Mouse (Mus musculus) heart, postnatal 0 days (tissue): ENCODE measurements around the gene Bpi. TPM values are rescaled to one million over a fixed set of nuclear protein-coding genes. Genes with fewer than 3 reads are reported as not detected.

Experiments
- ATAC-seq: fragments of 200-750 bp; cut with Nextera tagmentation; 2 replicates; pipeline ENCODE4 v1.8.0; 2017; ENCODE audit warnings: low read depth, moderate number of reproducible peaks, moderate library complexity; ENCODE audit not compliant: insufficient read depth
- DNase-seq: peaks from one replicate; pipeline ENCODE4 v3.0.0-alpha.2; 2016; ENCODE audit warnings: low spot score
- H3K27ac ChIP-seq: fragments of 300-500 bp; sonication (generic); 2 replicates; pipeline ENCODE4 v1.5.1; 2014; ENCODE audit warnings: low read depth, mild to moderate bottlenecking
- H3K27me3 ChIP-seq: fragments of 300-500 bp; sonication (generic); 2 replicates; pipeline ENCODE4 v1.6.1; 2014; ENCODE audit warnings: low read length, mixed read lengths; ENCODE audit not compliant: control insufficient read depth, insufficient read depth
- H3K36me3 ChIP-seq: fragments of 300-500 bp; sonication (generic); replicated peaks from 2 replicates; pipeline ENCODE4 v1.6.1; 2014; ENCODE audit warnings: low read length, mixed read lengths; ENCODE audit not compliant: control insufficient read depth, insufficient read depth
- H3K4me1 ChIP-seq: fragments of 300-500 bp; sonication (generic); 2 replicates; pipeline ENCODE4 v1.6.1; 2014; ENCODE audit warnings: antibody characterized with exemption; ENCODE audit not compliant: control insufficient read depth, insufficient read depth
- H3K4me2 ChIP-seq: fragments of 300-500 bp; sonication (generic); 2 replicates; pipeline ENCODE4 v1.6.1; 2014; ENCODE audit warnings: low read depth, mild to moderate bottlenecking, low read length, moderate library complexity
- H3K4me3 ChIP-seq: fragments of 300-500 bp; sonication (generic); 2 replicates; pipeline ENCODE4 v1.5.1; 2014; ENCODE audit warnings: low read depth, low read length
- H3K9ac ChIP-seq: fragments of 300-500 bp; sonication (generic); replicated peaks from 2 replicates; pipeline ENCODE4 v1.6.1; 2014; ENCODE audit warnings: low read depth, low read length, mixed read lengths
- H3K9me3 ChIP-seq: fragments of 300-500 bp; sonication (generic); replicated peaks from 2 replicates; pipeline ENCODE4 v1.6.1; 2016; ENCODE audit warnings: low read length; ENCODE audit not compliant: control insufficient read depth
- CTCF ChIP-seq: IDR thresholded peaks from 2 replicates; pipeline ENCODE4 v1.5.1; 2016; ENCODE audit warnings: antibody characterized with exemption, control low read depth, low read depth
- EP300 ChIP-seq: IDR thresholded peaks from 2 replicates; pipeline ENCODE4 v1.6.1; 2016; ENCODE audit warnings: antibody characterized with exemption, low read depth
- WGBS: fragments of 180-500 bp; shearing (Covaris S2); extraction: QIAGEN DNeasy Blood & Tissue Kit; methylation state at CpG from one replicate; pipeline ENCODE4 v1.1.7; 2014; 5-methylcytosine and 5-hydroxymethylcytosine counted together
- polyA plus RNA-seq: library from polyadenylated mRNA; unstranded; fragments of >200 nt; fragmentation: Nextera tagmentation; extraction: Ambion mirVana; gene quantifications from 2 replicates; pipeline ENCODE4 v1.2.1, GENCODE M21; 2015
- total RNA-seq: library from RNA; depleted of rRNA; stranded (reverse); fragments of >200 nt; gene quantifications from 2 replicates; pipeline ENCODE4 v1.2.3, GENCODE M21; 2014; ENCODE audit warnings: low replicate concordance

The Bpi gene
- total and polyA plus RNA-seq, 2 experiments from 2014 or later = not detected

DNA sequence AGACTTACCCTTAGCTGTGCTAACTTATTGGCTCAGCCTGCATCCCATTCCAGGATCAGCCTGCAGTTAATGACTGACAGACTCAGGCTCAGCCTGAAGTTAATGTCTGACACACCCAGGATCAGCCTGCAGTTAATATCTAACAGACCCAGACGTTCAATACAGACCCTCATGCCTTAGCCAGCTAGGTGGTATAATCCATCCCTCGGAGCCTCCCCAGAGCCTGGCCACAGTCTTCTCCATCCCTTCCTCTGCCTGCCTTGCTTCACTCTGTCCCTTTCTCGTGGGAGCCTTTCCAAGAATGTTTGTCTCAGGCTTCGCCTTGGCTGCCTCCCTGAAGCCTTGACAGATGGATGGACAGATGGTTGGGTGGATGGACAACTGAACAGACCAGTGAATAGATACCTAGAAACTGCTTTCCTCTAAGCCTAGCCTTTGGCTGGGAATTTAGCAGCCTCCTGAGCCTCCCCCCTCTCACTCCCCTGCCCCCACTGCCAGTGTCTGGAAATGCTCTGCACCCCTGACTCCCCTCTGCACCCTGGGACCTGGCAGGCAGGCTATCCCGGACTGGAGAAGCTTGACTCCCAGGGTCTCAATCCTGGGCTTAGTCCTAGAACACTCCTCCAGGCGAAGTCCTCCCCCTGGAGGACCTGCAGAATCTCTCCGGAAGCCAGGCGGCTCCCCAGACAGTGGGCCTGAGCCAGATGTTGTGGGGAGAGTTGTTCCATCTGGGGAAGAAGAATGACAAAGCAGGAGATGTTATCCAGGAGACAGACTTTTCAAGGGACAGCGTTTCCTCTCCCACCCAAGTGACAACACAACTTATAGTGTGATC lies 42.4 kb upstream of the Bpi start:
- Histone ChIP-seq H3K27me3 (no peaks in the 10 kb centered on the region), H3K4me2 (no peak overlapping the region), H3K4me3 (no peak overlapping the region), H3K27ac (no peak overlapping the region), H3K9ac (no peak overlapping the region), H3K9me3 (no peaks in the 10 kb centered on the region), H3K36me3 (no peaks in the 10 kb centered on the region), H3K4me1 (no peaks in the 10 kb centered on the region)
- 51% methylated on average over 9 of the region's 9 CpGs for WGBS
- DNase-seq = peak; percentile 24
- peak; percentile 45; the same call in 1 of the 2 replicates for ATAC-seq
- no peak for TF ChIP-seq EP300
- no peak for TF ChIP-seq CTCF

DNA sequence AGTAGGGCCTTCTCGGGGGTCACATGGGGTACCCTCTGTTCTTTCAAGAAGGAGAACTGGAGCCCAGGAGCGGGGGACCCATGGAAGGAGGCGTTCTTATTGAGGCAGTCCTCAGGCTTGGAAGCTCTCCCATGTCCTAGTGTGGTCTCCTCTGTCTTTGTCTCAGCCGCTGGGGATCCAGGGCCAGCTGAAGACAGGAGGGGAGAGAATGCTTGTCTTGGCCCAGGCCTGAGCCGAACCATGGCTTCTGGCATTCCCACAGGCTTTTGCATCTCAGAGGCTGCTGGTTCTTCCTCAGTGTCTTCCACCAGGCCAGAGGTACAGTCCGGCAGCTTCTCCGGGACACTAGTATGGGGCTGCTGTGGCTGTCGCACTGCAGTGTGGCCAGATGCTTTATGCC lies 41.4 kb upstream of the Bpi start:
- H3K27me3 ChIP-seq = no peaks in the 10 kb centered on the region
- H3K36me3 ChIP-seq = no peaks in the 10 kb centered on the region
- H3K9ac ChIP-seq = no peak overlapping the region
- no peak for TF ChIP-seq CTCF
- TF ChIP-seq EP300 = no peak
- WGBS = 73% methylated on average over 8 of the region's 8 CpGs
- no peak for ATAC-seq
- no peaks in the 10 kb centered on the region for H3K9me3 ChIP-seq
- H3K4me2 ChIP-seq = no peak overlapping the region
- no peaks in the 10 kb centered on the region for H3K4me1 ChIP-seq
- H3K4me3 ChIP-seq = no peak overlapping the region
- DNase-seq = no peak
- H3K27ac ChIP-seq = no peak overlapping the region

DNA sequence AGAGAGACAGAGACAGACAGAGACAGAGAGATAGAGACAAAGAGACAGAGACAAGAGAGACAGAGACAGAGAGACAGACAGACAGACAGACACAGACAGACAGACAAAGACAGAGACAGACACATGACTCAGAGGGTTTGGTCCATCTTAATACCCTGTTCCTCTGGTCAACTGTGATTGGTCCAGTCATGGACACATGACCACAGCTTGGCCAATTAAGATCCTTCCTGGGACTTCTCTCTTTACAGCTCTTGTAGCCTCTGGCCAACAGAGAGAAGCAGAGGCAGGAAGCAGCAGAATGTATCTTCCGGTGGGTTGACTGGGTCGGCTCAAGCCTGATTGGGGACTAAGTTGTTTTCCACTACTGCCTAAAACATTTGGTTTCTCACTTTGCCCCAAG lies 38.3 kb upstream of the Bpi start:
- no peaks in the 10 kb centered on the region for H3K36me3 ChIP-seq
- WGBS = 68% methylated on average over 2 of the region's 2 CpGs
- DNase-seq (no peak), ATAC-seq (no peak)
- no peak for TF ChIP-seq EP300
- no peak for TF ChIP-seq CTCF
- no peak overlapping the region for H3K9ac ChIP-seq
- peaks cover 9% of the 10 kb centered on the region for H3K4me1 ChIP-seq
- H3K9me3 ChIP-seq = no peaks in the 10 kb centered on the region
- H3K4me2 ChIP-seq = no peak overlapping the region
- H3K27me3 ChIP-seq = no peaks in the 10 kb centered on the region
- H3K4me3 ChIP-seq = no peak overlapping the region
- no peak overlapping the region for H3K27ac ChIP-seq

GRCm38 (mm10) chr2:158221446-158222084 lies 36.3 kb upstream of the Bpi start:
- H3K9ac ChIP-seq = no peak overlapping the region
- no peaks in the 10 kb centered on the region for H3K9me3 ChIP-seq
- 0 out of 2 replicates have a peak, but pooled peaks have one; percentile 26 for ATAC-seq
- no peak for TF ChIP-seq CTCF
- TF ChIP-seq EP300 = no peak
- H3K4me3 ChIP-seq = no peak overlapping the region
- H3K36me3 ChIP-seq = no peaks in the 10 kb centered on the region
- H3K27me3 ChIP-seq = no peaks in the 10 kb centered on the region
- no peak overlapping the region for H3K27ac ChIP-seq
- WGBS = 85% methylated on average over 9 of the region's 9 CpGs
- H3K4me2 ChIP-seq = no peak overlapping the region
- H3K4me1 ChIP-seq = peaks cover 9% of the 10 kb centered on the region
- no peak for DNase-seq

GRCm38 (mm10) chr2:158222664-158223063 lies 35.2 kb upstream of the Bpi start:
- no peak for TF ChIP-seq EP300
- no peak for TF ChIP-seq CTCF
- DNase-seq (no peak), ATAC-seq (no peak)
- no peaks in the 10 kb centered on the region for H3K36me3 ChIP-seq
- peaks cover 9% of the 10 kb centered on the region for H3K4me1 ChIP-seq
- no peak overlapping the region for H3K9ac ChIP-seq
- H3K27ac ChIP-seq = no peak overlapping the region
- H3K27me3 ChIP-seq = 0 out of 2 replicates have a peak, but pooled peaks cover under 1% of the 10 kb centered on the region
- H3K9me3 ChIP-seq = no peaks in the 10 kb centered on the region
- no peak overlapping the region for H3K4me2 ChIP-seq
- no peak overlapping the region for H3K4me3 ChIP-seq
- 26% methylated on average over 4 of the region's 4 CpGs for WGBS
